In the genomic region with DNA sequence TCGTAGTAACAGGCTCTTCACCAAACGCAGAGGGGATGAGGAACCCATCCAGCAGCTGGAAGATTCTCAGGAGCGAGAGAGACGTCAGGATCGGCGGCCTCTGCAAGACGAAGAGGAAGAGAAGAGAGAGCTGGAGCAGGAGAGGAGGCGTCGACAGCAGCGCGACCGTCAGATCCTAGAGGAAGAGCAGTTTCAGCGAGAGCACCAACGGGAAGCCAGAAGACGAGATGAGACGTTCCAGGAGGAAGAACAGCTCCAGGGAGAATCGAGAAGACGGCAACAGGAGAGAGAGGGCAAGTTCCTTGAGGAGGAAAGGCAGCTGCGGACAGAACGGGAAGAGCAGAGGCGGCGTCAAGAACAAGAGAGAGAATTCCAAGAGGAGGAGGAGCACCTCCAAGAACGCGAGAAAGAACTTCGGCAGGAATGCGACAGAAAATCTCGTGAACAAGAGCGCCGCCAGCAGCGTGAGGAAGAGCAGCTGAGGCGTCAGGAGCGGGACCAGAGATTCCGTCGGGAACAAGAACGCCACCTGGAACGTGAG, we compare ENCODE assay signal across 9 mouse cellular contexts. TPM values are rescaled to one million over a fixed set of nuclear protein-coding genes. Genes with fewer than 3 reads are reported as not detected.
DNase-seq lines count a peak whose midpoint lies in the region; ATAC-seq and TF ChIP-seq lines count a peak whose summit lies in the region.
"Had no signal": no experiment of that assay in that cellular context is flagged by ENCODE, and none has a peak within 500 bp of the region (broad histone marks: within the 10 kb centered on the region; RNA-seq: fewer than 3 reads in every experiment).

No protein-coding gene starts in this region.

- no peaks in the 10 kb centered on the region for H3K36me3 ChIP-seq in heart, postnatal 0 days (replicated peaks; ENCODE audit: control insufficient read depth, insufficient read depth, low read length)
- H3K36me3 ChIP-seq in lung, embryonic 15.5 days, result no peaks in the 10 kb centered on the region

- H3K27me3 ChIP-seq in heart, postnatal 0 days (ENCODE audit: control insufficient read depth, insufficient read depth, low read length), result peaks cover 62% of the 10 kb centered on the region
- H3K27me3 ChIP-seq in lung, embryonic 15.5 days, result peaks cover 41% of the 10 kb centered on the region

- peak overlapping the region; percentile 81 for H3K4me2 ChIP-seq in heart, postnatal 0 days (ENCODE audit: low read depth, low read length)
- H3K4me2 ChIP-seq in lung, embryonic 15.5 days, result peak overlapping the region; percentile 95

- peaks cover 13% of the 10 kb centered on the region for H3K4me1 ChIP-seq in heart, postnatal 0 days (ENCODE audit: control insufficient read depth, insufficient read depth)
- peaks cover 29% of the 10 kb centered on the region for H3K4me1 ChIP-seq in lung, embryonic 15.5 days

- no peak for TF ChIP-seq CTCF in heart, postnatal 0 days (IDR thresholded peaks at IDR 0.05; ENCODE audit: low read depth)

- H3K27ac ChIP-seq in heart, postnatal 0 days (ENCODE audit: low read depth), result no peak overlapping the region
- H3K27ac ChIP-seq in lung, embryonic 15.5 days, result peak overlapping the region; percentile 73

- ATAC-seq in heart, postnatal 0 days (ENCODE audit: insufficient read depth, low read depth), result no peak
- 0 out of 2 replicates have a peak, but pooled peaks have one; percentile 8 for ATAC-seq in lung, embryonic 15.5 days (ENCODE audit: borderline replicate concordance, extremely low read depth, low FRiP score, low TSS enrichment)

- peak; percentile 6 to 37 for DNase-seq in left cerebral cortex, adult 18-20 months (ENCODE audit: low spot score in 2 of 2)
- DNase-seq in left cerebral cortex, adult 11 months (ENCODE audit: low spot score), result no peak
- peak; percentile 51 for DNase-seq in embryo, embryonic 9.5 days (ENCODE audit: extremely low spot score)
- DNase-seq in heart, postnatal 0 days (ENCODE audit: low spot score), result peak; percentile 25
- DNase-seq in kidney, postnatal 4 days, result peak; percentile 40 to 62
- DNase-seq in right cerebral cortex, adult 18-20 months, result peak; percentile 38
- no peak for DNase-seq in spleen, postnatal 10 days (ENCODE audit: low spot score in 2 of 2)

- WGBS in heart, postnatal 0 days, result under 1% methylated on average over 36 of the region's 36 CpGs
- under 1% methylated on average over 36 of the region's 36 CpGs for WGBS in lung, embryonic 15.5 days

- H3K4me3 ChIP-seq in heart, postnatal 0 days (ENCODE audit: low read depth, low read length), result peak overlapping the region; percentile 57
- H3K4me3 ChIP-seq in lung, embryonic 15.5 days, result peak overlapping the region; percentile 58

- TF ChIP-seq EP300 in heart, postnatal 0 days (IDR thresholded peaks at IDR 0.05; ENCODE audit: low read depth), result no peak

- H3K9ac ChIP-seq in heart, postnatal 0 days (replicated peaks; ENCODE audit: low read depth, low read length), result no peak overlapping the region
- H3K9ac ChIP-seq in lung, embryonic 15.5 days, result peak overlapping the region; percentile 40; the same call in 1 of the 2 replicates

- no peaks in the 10 kb centered on the region for H3K9me3 ChIP-seq in heart, postnatal 0 days (replicated peaks; ENCODE audit: control insufficient read depth, low read length)
- no peaks in the 10 kb centered on the region for H3K9me3 ChIP-seq in lung, embryonic 15.5 days

RNA-seq across cellular contexts. Expression of a gene that starts 3.1 kb away (rescaled TPM):
- 1 to 10 TPM; 2.8 to 3.0 TPM for total RNA-seq in left cerebral cortex, adult 18-20 months (2021)
- 0.08 and 0.31 TPM in 2 replicates for total RNA-seq in heart, postnatal 0 days (2014; rRNA removed; ENCODE audit: low replicate concordance)
- 0.23 and 0.25 TPM in 2 replicates for polyA plus RNA-seq in heart, postnatal 0 days (2015; fragmentation: Nextera tagmentation; extraction: Ambion mirVana)
- 2.3 and 3.3 TPM in 2 replicates for polyA plus RNA-seq in lung, embryonic 15.5 days (2015; fragmentation: Nextera tagmentation; extraction: Ambion mirVana)

RNA-seq across cellular contexts. Expression of a gene that starts 23.3 kb away (rescaled TPM):
- total RNA-seq in left cerebral cortex, adult 18-20 months (2021), result not detected
- total RNA-seq in heart, postnatal 0 days (2014; rRNA removed; ENCODE audit: low replicate concordance), result not detected in 2 replicates
- not detected in 2 replicates for polyA plus RNA-seq in heart, postnatal 0 days (2015; fragmentation: Nextera tagmentation; extraction: Ambion mirVana)
- not detected in 2 replicates for polyA plus RNA-seq in lung, embryonic 15.5 days (2015; fragmentation: Nextera tagmentation; extraction: Ambion mirVana)
- total RNA-seq: layer of hippocampus, adult 8-10 months had no signal

RNA-seq across cellular contexts. Expression of a gene that starts 51.7 kb away (rescaled TPM):
- total RNA-seq in left cerebral cortex, adult 18-20 months (2021), result not detected
- total RNA-seq in heart, postnatal 0 days (2014; rRNA removed; ENCODE audit: low replicate concordance), result not detected in 2 replicates
- polyA plus RNA-seq in heart, postnatal 0 days (2015; fragmentation: Nextera tagmentation; extraction: Ambion mirVana), result not detected in 2 replicates
- polyA plus RNA-seq in lung, embryonic 15.5 days (2015; fragmentation: Nextera tagmentation; extraction: Ambion mirVana), result not detected in 2 replicates
- total RNA-seq: layer of hippocampus, adult 8-10 months had no signal

Comparison
In these comparisons a context has a peak if more than half of its experiments do, and no peak if none do; other contexts are left out.
1. DNase-seq: peak in left cerebral cortex, adult 18-20 months (2 of 2), embryo, embryonic 9.5 days (single experiment), heart, postnatal 0 days (single experiment), kidney, postnatal 4 days (2 of 2) and right cerebral cortex, adult 18-20 months (single experiment); none in left cerebral cortex, adult 11 months (single experiment) and spleen, postnatal 10 days (0 of 2).